Mouse (Mus musculus) liver, adult 2 months (tissue): ENCODE data around the gene Nudt19. TPM values are rescaled to one million over a fixed set of nuclear protein-coding genes. Genes with fewer than 3 reads are reported as not detected.

Source experiments
- DNase-seq: peaks from one replicate; pipeline ENCODE4 v3.0.0-alpha.2; 2011; ENCODE audit warnings: low read depth, low spot score; ENCODE audit errors: extremely low read depth
- H3K27ac ChIP-seq: fragments of 200-500 bp; replicated peaks from 2 replicates; pipeline ENCODE4 v1.5.1; 2012; ENCODE audit warnings: low read depth, mild to moderate bottlenecking, control low read depth, inconsistent platforms, low read length; ENCODE audit not compliant: insufficient read depth
- H3K27me3 ChIP-seq: fragments of 200-500 bp; 2 replicates; pipeline ENCODE4 v1.6.1; 2012; ENCODE audit warnings: mild to moderate bottlenecking, moderate library complexity, low read length, inconsistent platforms; ENCODE audit not compliant: control insufficient read depth, insufficient read depth
- H3K36me3 ChIP-seq: fragments of 200-500 bp; 2 replicates; pipeline ENCODE4 v1.6.1; 2012; ENCODE audit warnings: low read length, inconsistent platforms; ENCODE audit not compliant: control insufficient read depth, insufficient read depth
- H3K4me1 ChIP-seq: fragments of 200-500 bp; 2 replicates; pipeline ENCODE4 v1.6.1; 2011; ENCODE audit warnings: low read length; ENCODE audit not compliant: control insufficient read depth, insufficient read depth
- H3K4me3 ChIP-seq: fragments of 200-500 bp; 2 replicates; pipeline ENCODE4 v1.5.1; 2011; ENCODE audit warnings: low read depth, mild to moderate bottlenecking, control low read depth, low read length, moderate library complexity; ENCODE audit not compliant: insufficient read depth
- H3K79me2 ChIP-seq: fragments of 200-500 bp; 2 replicates; pipeline ENCODE4 v1.6.1; 2012; ENCODE audit warnings: inconsistent platforms, mild to moderate bottlenecking, low read length, moderate library complexity; ENCODE audit not compliant: control insufficient read depth, insufficient read depth
- H3K9ac ChIP-seq: fragments of 200-500 bp; 2 replicates; pipeline ENCODE4 v1.6.1; 2012; ENCODE audit warnings: low read depth, mild to moderate bottlenecking, control low read depth, inconsistent platforms, low read length
- CTCF ChIP-seq: fragments of 200-500 bp; IDR thresholded peaks from 2 replicates; pipeline ENCODE4 v1.5.1; 2011; ENCODE audit warnings: low read depth, low read length, control low read depth
- POLR2A ChIP-seq: fragments of 200-500 bp; IDR thresholded peaks from 2 replicates; pipeline ENCODE4 v1.6.1; 2011; ENCODE audit warnings: low read length, control low read depth; ENCODE audit not compliant: insufficient read depth; ENCODE audit errors: extremely low read depth
- WGBS: fragments of 180-500 bp; shearing (Covaris S2); methylation state at CpG from one replicate; pipeline ENCODE4 v1.1.7; 2018; 5-methylcytosine and 5-hydroxymethylcytosine counted together
- polyA plus RNA-seq: library from polyadenylated mRNA; depleted of rRNA; stranded (reverse); fragments of >200 nt; gene quantifications from 2 replicates; pipeline ENCODE4 v1.2.3, GENCODE M21; 2012
- total RNA-seq: library from RNA; depleted of rRNA; stranded (reverse); fragments of >200 nt; gene quantifications from 2 replicates; pipeline ENCODE4 v1.2.3, GENCODE M21; 2014

Nudt19 gene
- total and polyA plus RNA-seq, 2 experiments: 42.7 to 52.3 TPM

- H3K27me3 ChIP-seq: no peaks in the 10 kb centered on the region
- WGBS: 95% methylated on average over 10 of the region's 10 CpGs
- DNase-seq: no peak
- peaks cover 6% of the 10 kb centered on the region; the same call in 1 of the 2 replicates for H3K36me3 ChIP-seq
- H3K4me3 ChIP-seq: no peak overlapping the region
- no peak overlapping the region for H3K9ac ChIP-seq
- H3K79me2 ChIP-seq: peaks cover 10% of the 10 kb centered on the region; the same call in 1 of the 2 replicates
- peaks cover 16% of the 10 kb centered on the region for H3K4me1 ChIP-seq
- no peak overlapping the region for H3K27ac ChIP-seq
- TF ChIP-seq POLR2A (no peak), CTCF (no peak)
Observed at GRCm38 (mm10) chr7:35590731-35591191, 34.7 kb upstream of the Nudt19 start.

GRCm38 (mm10) chr7:35589485-35589884 is 33.4 kb upstream of the Nudt19 start:
- TF ChIP-seq CTCF (no peak), POLR2A (no peak)
- Histone ChIP-seq H3K27me3 (peaks cover under 1% of the 10 kb centered on the region; the same call in 1 of the 2 replicates), H3K9ac (no peak overlapping the region), H3K4me1 (peaks cover 18% of the 10 kb centered on the region), H3K79me2 (peaks cover 10% of the 10 kb centered on the region; the same call in 1 of the 2 replicates), H3K4me3 (no peak overlapping the region), H3K27ac (no peak overlapping the region), H3K36me3 (peaks cover 3% of the 10 kb centered on the region; the same call in 1 of the 2 replicates)
- no peak for DNase-seq
- WGBS: 80% methylated on average over 7 of the region's 7 CpGs

GRCm38 (mm10) chr7:35588680-35589428 is 32.8 kb upstream of the Nudt19 start:
- peaks cover 22% of the 10 kb centered on the region for H3K4me1 ChIP-seq
- DNase-seq: no peak
- H3K9ac ChIP-seq: no peak overlapping the region
- TF ChIP-seq CTCF: no peak
- TF ChIP-seq POLR2A: no peak
- H3K36me3 ChIP-seq: peaks cover 3% of the 10 kb centered on the region; the same call in 1 of the 2 replicates
- peaks cover 7% of the 10 kb centered on the region; the same call in 1 of the 2 replicates for H3K27me3 ChIP-seq
- H3K27ac ChIP-seq: no peak overlapping the region
- H3K4me3 ChIP-seq: no peak overlapping the region
- peaks cover 10% of the 10 kb centered on the region; the same call in 1 of the 2 replicates for H3K79me2 ChIP-seq
- WGBS: 84% methylated on average over 9 of the region's 9 CpGs

GRCm38 (mm10) chr7:35587728-35588127 is 31.6 kb upstream of the Nudt19 start:
- Histone ChIP-seq H3K9ac (no peak overlapping the region), H3K4me3 (no peak overlapping the region), H3K27me3 (peaks cover 11% of the 10 kb centered on the region; the same call in 1 of the 2 replicates), H3K4me1 (peaks cover 22% of the 10 kb centered on the region), H3K79me2 (peaks cover 10% of the 10 kb centered on the region; the same call in 1 of the 2 replicates), H3K27ac (peak overlapping the region; percentile 5; the same call in 1 of the 2 replicates), H3K36me3 (no peaks in the 10 kb centered on the region)
- TF ChIP-seq POLR2A (no peak), CTCF (no peak)
- DNase-seq: peak; percentile 94
- 23% methylated on average over 5 of the region's 5 CpGs for WGBS

- H3K27ac ChIP-seq: 0 out of 2 replicates have a peak overlapping the region, but pooled peaks have one; percentile 58
- no peak for DNase-seq
- H3K27me3 ChIP-seq: peaks cover 11% of the 10 kb centered on the region; the same call in 1 of the 2 replicates
Observed at GRCm38 (mm10) chr7:35586906-35587445, 30.9 kb upstream of the Nudt19 start.

More at GRCm38 (mm10) chr7:35586906-35587445, 30.9 kb upstream of the Nudt19 start:
- Histone ChIP-seq H3K9ac (peak overlapping the region; percentile 83), H3K36me3 (no peaks in the 10 kb centered on the region), H3K4me3 (peak overlapping the region; percentile 81), H3K79me2 (peaks cover 10% of the 10 kb centered on the region; the same call in 1 of the 2 replicates), H3K4me1 (peaks cover 22% of the 10 kb centered on the region)
- TF ChIP-seq CTCF (no peak), POLR2A (no peak)
- 18% methylated on average over 15 of the region's 15 CpGs for WGBS
